Mouse (Mus musculus): ENCODE results near the gene Ptges. TPM values are rescaled to one million over a fixed set of nuclear protein-coding genes. Genes with fewer than 3 reads are reported as not detected.

Ptges gene
- polyA plus RNA-seq, 1 experiment from 2014 or later, result 0.25 TPM

- Histone ChIP-seq H3K27me3 (replicated peaks) (peaks cover 4% of the 10 kb centered on the region; the same call in 1 of the 2 replicates), H3K4me3 (no peak overlapping the region), H3K9me3 (replicated peaks) (no peaks in the 10 kb centered on the region), H3K27ac (no peak overlapping the region), H3K4me2 (no peak overlapping the region), H3K4me1 (0 out of 2 replicates have a peak, but pooled peaks cover 3% of the 10 kb centered on the region), H3K36me3 (no peaks in the 10 kb centered on the region), H3K9ac (no peak overlapping the region)
- no peak for ATAC-seq
- 37% methylated on average over 4 of the region's 4 CpGs for WGBS (ENCODE audit: insufficient replicate concordance)
These were observed 17.3 kb downstream of the Ptges start for GRCm38 (mm10) chr2:30912291-30912773.

- H3K9ac ChIP-seq, result no peak overlapping the region
- no peaks in the 10 kb centered on the region for H3K9me3 ChIP-seq (replicated peaks)
- peaks cover 38% of the 10 kb centered on the region for H3K27me3 ChIP-seq (replicated peaks)
- H3K27ac ChIP-seq, result no peak overlapping the region
- no peak for ATAC-seq
- no peaks in the 10 kb centered on the region; the same call in 1 of the 2 replicates for H3K4me1 ChIP-seq
- H3K36me3 ChIP-seq, result no peaks in the 10 kb centered on the region
- 58% methylated on average over 4 of the region's 4 CpGs for WGBS (ENCODE audit: insufficient replicate concordance)
- no peak overlapping the region for H3K4me3 ChIP-seq
- no peak overlapping the region for H3K4me2 ChIP-seq
These were observed 23.0 kb downstream of the Ptges start for GRCm38 (mm10) chr2:30906641-30907040.

GRCm38 (mm10) chr2:30905906-30906305, 23.8 kb downstream of the Ptges start:
- WGBS (ENCODE audit: insufficient replicate concordance), result 77% methylated on average over 8 of the region's 8 CpGs
- Histone ChIP-seq H3K9me3 (replicated peaks) (no peaks in the 10 kb centered on the region), H3K9ac (no peak overlapping the region), H3K36me3 (no peaks in the 10 kb centered on the region), H3K27ac (no peak overlapping the region), H3K27me3 (replicated peaks) (peaks cover 46% of the 10 kb centered on the region), H3K4me2 (no peak overlapping the region), H3K4me3 (no peak overlapping the region), H3K4me1 (no peaks in the 10 kb centered on the region; the same call in 1 of the 2 replicates)
- no peak for ATAC-seq

- 75% methylated on average over 7 of the region's 7 CpGs for WGBS (ENCODE audit: insufficient replicate concordance)
- no peak for ATAC-seq
- Histone ChIP-seq H3K9me3 (replicated peaks) (no peaks in the 10 kb centered on the region), H3K27ac (no peak overlapping the region), H3K4me2 (no peak overlapping the region), H3K27me3 (replicated peaks) (peaks cover 49% of the 10 kb centered on the region), H3K9ac (no peak overlapping the region), H3K4me3 (no peak overlapping the region), H3K36me3 (no peaks in the 10 kb centered on the region), H3K4me1 (no peaks in the 10 kb centered on the region; the same call in 1 of the 2 replicates)
These were observed 24.7 kb downstream of the Ptges start for GRCm38 (mm10) chr2:30904991-30905390.

DNA sequence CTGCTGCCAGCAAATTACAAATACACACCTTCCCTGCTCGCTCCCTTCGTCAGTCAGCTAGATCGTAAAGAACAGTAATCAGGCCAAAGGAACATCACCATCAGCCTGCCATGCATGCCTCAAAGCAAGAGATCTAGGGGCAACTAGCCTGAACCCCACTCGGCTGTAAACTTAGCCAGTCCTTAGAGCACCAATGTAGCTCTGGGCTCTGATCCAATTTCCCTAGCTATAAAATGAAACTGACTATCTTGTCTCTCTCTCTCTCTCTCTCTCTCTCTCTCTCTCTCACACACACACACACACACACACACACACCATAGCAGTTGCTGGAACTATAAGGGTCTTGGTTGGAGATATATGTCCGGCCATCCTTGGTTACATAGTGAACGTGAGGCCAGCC, 25.4 kb downstream of the Ptges start:
- no peak overlapping the region for H3K4me3 ChIP-seq
- 75% methylated on average over 6 of the region's 6 CpGs for WGBS (ENCODE audit: insufficient replicate concordance)

DNA sequence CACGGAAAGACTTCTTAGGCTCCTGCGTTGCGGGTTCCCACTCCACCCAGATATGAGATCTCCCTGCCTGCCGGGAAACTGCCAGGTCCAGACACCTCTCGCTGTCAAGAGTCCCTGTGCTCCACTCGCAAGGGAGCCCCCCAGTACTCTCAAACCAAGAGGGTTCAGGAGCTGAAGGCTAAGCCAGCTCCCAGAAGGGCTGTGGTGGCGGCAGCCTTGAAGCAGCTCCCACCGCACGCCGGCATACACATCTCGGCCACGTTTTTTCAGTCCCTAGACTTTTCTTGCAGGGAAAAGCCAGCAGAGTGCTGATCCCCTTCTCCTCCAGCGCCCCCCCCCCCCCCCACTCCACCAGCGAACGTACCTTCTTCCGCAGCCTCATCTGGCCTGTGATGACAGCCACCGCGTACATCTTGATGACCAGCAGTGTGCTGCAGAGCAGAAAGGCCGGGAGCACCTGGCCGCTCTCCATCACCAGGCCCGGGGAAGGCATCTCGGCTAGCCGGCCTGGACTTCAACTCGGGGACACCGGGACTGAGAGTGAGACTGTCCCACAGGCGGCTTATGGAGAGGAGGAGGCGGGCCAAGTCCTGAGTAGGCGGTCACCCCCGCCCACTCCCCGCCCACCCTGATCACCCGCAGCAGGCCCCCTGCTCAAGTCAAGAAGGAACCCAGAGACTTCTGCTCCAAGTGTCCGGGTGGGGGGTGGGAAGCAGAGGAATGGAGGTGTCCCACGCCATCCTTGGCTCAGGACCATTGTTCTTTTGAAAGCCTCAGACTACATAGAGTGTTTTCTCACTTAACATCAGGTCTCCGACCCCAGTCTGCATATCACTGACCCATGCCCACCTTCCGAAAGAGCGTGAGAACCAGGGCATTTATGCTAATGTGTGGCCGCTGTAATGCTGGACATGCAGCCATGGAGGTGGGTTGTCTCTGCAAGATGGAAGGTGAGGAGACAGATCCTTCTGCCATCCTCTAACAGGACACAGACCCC, 26.6 kb downstream of the Ptges start:
- 14% methylated on average over 36 of the region's 37 CpGs for WGBS (ENCODE audit: insufficient replicate concordance)
- peak overlapping the region; percentile 47 for H3K4me2 ChIP-seq
- no peaks in the 10 kb centered on the region for H3K9me3 ChIP-seq (replicated peaks)
- no peak overlapping the region for H3K9ac ChIP-seq
- H3K27ac ChIP-seq, result no peak overlapping the region
- peaks cover 49% of the 10 kb centered on the region for H3K27me3 ChIP-seq (replicated peaks)
- H3K4me1 ChIP-seq, result no peaks in the 10 kb centered on the region; the same call in 1 of the 2 replicates
- no peaks in the 10 kb centered on the region for H3K36me3 ChIP-seq
- ATAC-seq, result no peak
- H3K4me3 ChIP-seq, result peak overlapping the region; percentile 26

More for the DNA sequence above, 25.4 kb downstream of the Ptges start:
- Histone ChIP-seq H3K36me3 (no peaks in the 10 kb centered on the region), H3K4me1 (no peaks in the 10 kb centered on the region; the same call in 1 of the 2 replicates), H3K27ac (no peak overlapping the region), H3K9ac (no peak overlapping the region), H3K9me3 (replicated peaks) (no peaks in the 10 kb centered on the region), H3K27me3 (replicated peaks) (peaks cover 49% of the 10 kb centered on the region), H3K4me2 (no peak overlapping the region)
- no peak for ATAC-seq

DNA sequence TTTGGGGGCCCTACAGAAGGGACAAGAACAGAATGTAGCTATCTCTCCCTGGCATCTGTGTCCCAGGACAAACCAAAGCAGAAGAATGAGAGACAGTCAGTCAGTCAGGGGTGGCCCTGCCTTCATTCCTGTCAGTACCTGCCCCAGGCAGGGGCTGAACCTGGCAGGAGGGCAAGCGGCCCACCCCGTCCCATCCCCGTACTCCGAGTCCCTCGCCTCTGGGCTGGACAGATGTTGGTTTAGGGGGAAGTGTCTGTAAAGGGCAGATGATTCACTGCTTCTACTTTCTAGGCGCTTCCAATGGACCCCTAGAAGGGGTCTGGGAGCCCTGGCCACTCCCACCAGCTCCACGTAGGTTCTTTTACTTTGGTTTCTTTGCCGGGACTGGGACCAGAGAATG, 27.4 kb downstream of the Ptges start:
- Histone ChIP-seq H3K4me1 (peaks cover 2% of the 10 kb centered on the region), H3K9me3 (replicated peaks) (no peaks in the 10 kb centered on the region), H3K4me2 (no peak overlapping the region), H3K4me3 (no peak overlapping the region), H3K36me3 (no peaks in the 10 kb centered on the region), H3K27me3 (replicated peaks) (peaks cover 49% of the 10 kb centered on the region), H3K9ac (no peak overlapping the region), H3K27ac (no peak overlapping the region)
- 42% methylated on average over 8 of the region's 8 CpGs for WGBS (ENCODE audit: insufficient replicate concordance)
- ATAC-seq, result no peak

GRCm38 (mm10) chr2:30901646-30902160, 28.0 kb downstream of the Ptges start:
- Histone ChIP-seq H3K9me3 (replicated peaks) (no peaks in the 10 kb centered on the region), H3K27ac (no peak overlapping the region), H3K4me1 (peaks cover 7% of the 10 kb centered on the region), H3K9ac (no peak overlapping the region), H3K4me3 (no peak overlapping the region), H3K27me3 (replicated peaks) (peaks cover 49% of the 10 kb centered on the region), H3K36me3 (no peaks in the 10 kb centered on the region), H3K4me2 (no peak overlapping the region)
- ATAC-seq, result no peak
- WGBS (ENCODE audit: insufficient replicate concordance), result 49% methylated on average over 6 of the region's 6 CpGs

DNA sequence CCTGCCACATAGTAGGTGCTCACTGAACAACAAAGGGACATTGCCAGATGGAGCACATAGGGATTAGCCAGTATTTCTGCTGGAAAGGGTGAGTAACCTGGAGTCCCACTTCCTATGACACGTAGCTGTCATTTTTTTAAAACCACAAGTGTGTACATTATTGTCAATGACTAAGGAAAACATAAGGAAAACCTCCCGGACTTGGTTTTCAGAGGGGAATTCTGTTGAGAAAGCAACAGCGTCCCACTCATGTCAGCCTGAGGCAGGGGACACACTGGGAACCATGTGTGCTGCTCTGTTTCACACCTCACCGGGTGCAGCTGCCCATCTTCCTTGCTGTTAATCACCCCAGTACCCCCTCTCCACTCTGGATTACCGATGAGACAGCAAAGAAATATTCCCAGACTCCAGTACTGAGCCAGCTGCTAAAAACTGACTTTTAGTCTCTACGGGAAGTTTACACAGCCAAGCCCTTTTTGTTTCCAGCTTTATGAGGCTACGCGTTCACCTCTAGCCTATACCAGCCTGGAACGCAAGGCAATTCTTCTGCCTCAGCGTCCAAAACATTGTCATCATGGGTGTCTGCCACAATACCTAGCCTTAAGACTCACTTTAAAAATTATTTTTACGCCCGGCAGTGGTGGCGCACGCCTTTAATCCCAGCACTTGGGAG, 30.1 kb downstream of the Ptges start:
- ATAC-seq, result no peak
- H3K4me3 ChIP-seq, result no peak overlapping the region
- WGBS (ENCODE audit: insufficient replicate concordance), result 75% methylated on average over 14 of the region's 14 CpGs
- H3K27me3 ChIP-seq (replicated peaks), result peaks cover 40% of the 10 kb centered on the region
- H3K4me2 ChIP-seq, result no peak overlapping the region
- H3K27ac ChIP-seq, result no peak overlapping the region
- peaks cover 7% of the 10 kb centered on the region for H3K4me1 ChIP-seq
- H3K9ac ChIP-seq, result no peak overlapping the region
- H3K9me3 ChIP-seq (replicated peaks), result no peaks in the 10 kb centered on the region
- no peaks in the 10 kb centered on the region for H3K36me3 ChIP-seq

DNA sequence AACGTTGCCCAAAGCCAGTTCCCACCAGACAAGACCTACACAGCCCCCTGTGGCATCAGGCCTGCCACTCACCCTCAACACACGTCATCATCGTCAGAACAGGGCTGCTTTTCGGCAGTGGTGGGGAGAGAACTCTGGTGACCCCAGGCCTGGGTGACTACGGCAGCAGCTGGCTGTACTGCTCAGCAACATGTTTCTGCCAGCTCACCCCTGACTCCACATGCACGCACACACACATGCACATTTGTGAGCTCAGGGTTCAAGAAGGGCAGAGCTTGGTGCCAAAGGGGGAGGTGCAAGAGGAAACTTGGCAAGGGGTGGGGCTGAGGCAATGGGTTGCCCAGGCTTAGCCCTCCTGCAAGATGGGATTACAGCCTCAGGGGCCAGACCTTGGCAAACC, 32.4 kb downstream of the Ptges start:
- peaks cover 23% of the 10 kb centered on the region for H3K27me3 ChIP-seq (replicated peaks)
- no peak overlapping the region for H3K4me3 ChIP-seq
- ATAC-seq, result no peak
- 31% methylated on average over 6 of the region's 6 CpGs for WGBS (ENCODE audit: insufficient replicate concordance)
- no peak overlapping the region for H3K27ac ChIP-seq
- no peak overlapping the region for H3K9ac ChIP-seq
- H3K4me2 ChIP-seq, result no peak overlapping the region
- peaks cover 7% of the 10 kb centered on the region for H3K4me1 ChIP-seq
- no peaks in the 10 kb centered on the region for H3K9me3 ChIP-seq (replicated peaks)
- H3K36me3 ChIP-seq, result no peaks in the 10 kb centered on the region

GRCm38 (mm10) chr2:30893946-30894345, 35.7 kb downstream of the Ptges start:
- peaks cover 7% of the 10 kb centered on the region for H3K4me1 ChIP-seq
- WGBS (ENCODE audit: insufficient replicate concordance), result 63% methylated on average over 7 of the region's 7 CpGs

More at GRCm38 (mm10) chr2:30893946-30894345, 35.7 kb downstream of the Ptges start:
- Histone ChIP-seq H3K4me2 (no peak overlapping the region), H3K4me3 (no peak overlapping the region), H3K9me3 (replicated peaks) (no peaks in the 10 kb centered on the region), H3K27ac (no peak overlapping the region), H3K27me3 (replicated peaks) (peaks cover 10% of the 10 kb centered on the region), H3K9ac (no peak overlapping the region), H3K36me3 (no peaks in the 10 kb centered on the region)
- ATAC-seq, result no peak

All from liver, embryonic 12.5 days (tissue).